Mouse (Mus musculus) MEL (cell line): ENCODE data around the gene St13. TPM values are rescaled to one million over a fixed set of nuclear protein-coding genes. Genes with fewer than 3 reads are reported as not detected.

ENCODE experiments used
- DNase-seq: peaks from one replicate; pipeline ENCODE4 v3.0.0; 2011; ENCODE audit warnings: low read depth, low spot score
- H3K27ac ChIP-seq: 2 replicates; pipeline ENCODE4 v1.5.1; 2012; ENCODE audit warnings: low read depth, mild to moderate bottlenecking, control low read depth, low read length, moderate library complexity; ENCODE audit not compliant: control insufficient read depth
- H3K27me3 ChIP-seq, 2 experiments: fragments of 150-350 bp in 1 of 2; sonication (generic) in 1 of 2; 2 replicates each; pipeline ENCODE4 v1.6.1; 2012; ENCODE audit warnings: low read length in 2 of 2, mild to moderate bottlenecking in 2 of 2, improper control_type of control experiment in 1 of 2, moderate library complexity in 1 of 2; ENCODE audit not compliant: insufficient read depth in 2 of 2, control insufficient read depth in 1 of 2
- H3K36me3 ChIP-seq, 2 experiments: 2 replicates each; pipeline ENCODE4 v1.6.1; 2012 to 2014; ENCODE audit warnings: low read length in 2 of 2, improper control_type of control experiment in 1 of 2, inconsistent platforms in 1 of 2, mild to moderate bottlenecking in 1 of 2; ENCODE audit not compliant: insufficient read depth in 2 of 2, control insufficient read depth in 1 of 2
- H3K4me1 ChIP-seq, 2 experiments: fragments of 150-350 bp in 1 of 2; sonication (generic) in 1 of 2; 2 replicates each; pipeline ENCODE4 v1.6.1; 2012; ENCODE audit warnings: low read length in 2 of 2, improper control_type of control experiment in 1 of 2, mild to moderate bottlenecking in 1 of 2; ENCODE audit not compliant: insufficient read depth in 2 of 2, control insufficient read depth in 1 of 2
- H3K4me3 ChIP-seq, 2 experiments: fragments of 150-350 bp in 1 of 2; sonication (generic) in 1 of 2; 2 replicates each; pipeline ENCODE4 v1.5.1; 2012; ENCODE audit warnings: low read depth in 2 of 2, low read length in 2 of 2, mild to moderate bottlenecking in 2 of 2, moderate library complexity in 2 of 2, control low read depth in 1 of 2, improper control_type of control experiment in 1 of 2; ENCODE audit not compliant: control insufficient read depth in 1 of 2, insufficient read depth in 1 of 2
- H3K79me2 ChIP-seq: 2 replicates; pipeline ENCODE4 v1.6.1; 2012; ENCODE audit warnings: mild to moderate bottlenecking, low read length, moderate library complexity; ENCODE audit not compliant: control insufficient read depth, poor library complexity, insufficient read depth
- H3K9ac ChIP-seq: 2 replicates; pipeline ENCODE4 v1.6.1; 2012; ENCODE audit warnings: low read depth, mild to moderate bottlenecking, control low read depth, low read length, moderate library complexity; ENCODE audit not compliant: control insufficient read depth, poor library complexity, severe bottlenecking
- H3K9me3 ChIP-seq: fragments of 150-350 bp; sonication (generic); replicated peaks from 2 replicates; pipeline ENCODE4 v1.6.1; 2012; ENCODE audit warnings: mild to moderate bottlenecking, low read length, improper control_type of control experiment, moderate library complexity; ENCODE audit not compliant: insufficient read depth
- CHD2 ChIP-seq: IDR thresholded peaks from 2 replicates; pipeline ENCODE4 v1.6.1; 2011; ENCODE audit warnings: low read length, improper control_type of control experiment
- CTCF ChIP-seq, 3 experiments: IDR thresholded peaks in 2 of 3; conservative IDR thresholded peaks in 1 of 3; 2 replicates each; pipeline ENCODE4 v1.5.1; 2011 to 2012; ENCODE audit warnings: low read length in 3 of 3, low read depth in 2 of 3, mild to moderate bottlenecking in 2 of 3, improper control_type of control experiment in 1 of 3, inconsistent platforms in 1 of 3, mixed read lengths in 1 of 3, moderate library complexity in 1 of 3; ENCODE audit not compliant: control insufficient read depth in 1 of 3, insufficient read depth in 1 of 3, poor library complexity in 1 of 3, severe bottlenecking in 1 of 3
- ETS1 ChIP-seq: IDR thresholded peaks from 2 replicates; pipeline ENCODE4 v1.6.1; 2012; ENCODE audit warnings: low read depth, mild to moderate bottlenecking, inconsistent platforms, low read length, improper control_type of control experiment, moderate library complexity
- HCFC1 ChIP-seq: IDR thresholded peaks from 2 replicates; pipeline ENCODE4 v1.6.1; 2012; ENCODE audit warnings: low read depth, mild to moderate bottlenecking, inconsistent platforms, low read length, improper control_type of control experiment, moderate library complexity
- JUND ChIP-seq: IDR thresholded peaks from 2 replicates; pipeline ENCODE4 v1.6.1; 2011; ENCODE audit warnings: low read depth, mild to moderate bottlenecking, improper control_type of control experiment, low read length
- KAT2A ChIP-seq: conservative IDR thresholded peaks from 2 replicates; pipeline ENCODE4 v1.6.1; 2012; ENCODE audit warnings: low read depth, low read length, improper control_type of control experiment, inconsistent platforms
- MAFK ChIP-seq: IDR thresholded peaks from 2 replicates; pipeline ENCODE4 v1.6.1; 2011; ENCODE audit warnings: low read depth, mild to moderate bottlenecking, low read length, improper control_type of control experiment, borderline replicate concordance
- MAX ChIP-seq: IDR thresholded peaks from 2 replicates; pipeline ENCODE4 v1.6.1; 2011; ENCODE audit warnings: low read length, improper control_type of control experiment
- MEF2A ChIP-seq: IDR thresholded peaks from 2 replicates; pipeline ENCODE4 v1.6.1; 2014; ENCODE audit warnings: low read depth, mild to moderate bottlenecking, inconsistent platforms, low read length, improper control_type of control experiment; ENCODE audit not compliant: poor library complexity, insufficient replicate concordance, severe bottlenecking; ENCODE audit errors: extremely low read depth
- MYC ChIP-seq: IDR thresholded peaks from 2 replicates; pipeline ENCODE4 v1.6.1; 2011; ENCODE audit warnings: low read depth, mild to moderate bottlenecking, low read length, improper control_type of control experiment, moderate library complexity
- NELFE ChIP-seq: IDR thresholded peaks from 2 replicates; pipeline ENCODE4 v1.6.1; 2011; ENCODE audit warnings: low read depth, low read length, improper control_type of control experiment
- POLR2A ChIP-seq, 2 experiments: IDR thresholded peaks; 2 replicates each; pipeline ENCODE4 v1.6.1; 2011 to 2012; ENCODE audit warnings: low read length in 2 of 2, mild to moderate bottlenecking in 2 of 2, control low read depth in 1 of 2, improper control_type of control experiment in 1 of 2, low read depth in 1 of 2, moderate library complexity in 1 of 2; ENCODE audit not compliant: control insufficient read depth in 1 of 2, insufficient read depth in 1 of 2, poor library complexity in 1 of 2
- POLR2AphosphoS5 ChIP-seq: IDR thresholded peaks from 2 replicates; pipeline ENCODE4 v1.6.1; 2012; ENCODE audit warnings: low read depth, borderline replicate concordance, mild to moderate bottlenecking, inconsistent platforms, low read length, moderate library complexity, mixed read lengths
- RAD21 ChIP-seq: IDR thresholded peaks from 2 replicates; pipeline ENCODE4 v1.6.1; 2011; ENCODE audit warnings: mild to moderate bottlenecking, low read depth, low read length, improper control_type of control experiment
- SMC3 ChIP-seq: IDR thresholded peaks from 2 replicates; pipeline ENCODE4 v1.6.1; 2011; ENCODE audit warnings: low read depth, low read length, improper control_type of control experiment
- TAL1 ChIP-seq: IDR thresholded peaks from 2 replicates; pipeline ENCODE4 v1.6.1; 2012; ENCODE audit warnings: mild to moderate bottlenecking, inconsistent platforms, low read length, moderate library complexity, mixed read lengths
- TBP ChIP-seq: IDR thresholded peaks from 2 replicates; pipeline ENCODE4 v1.8.0; 2011; ENCODE audit warnings: low read depth, low read length, improper control_type of control experiment
- USF1 ChIP-seq: IDR thresholded peaks from 2 replicates; pipeline ENCODE4 v1.6.1; 2014; ENCODE audit warnings: low read depth, mild to moderate bottlenecking, inconsistent platforms, low read length, improper control_type of control experiment, moderate library complexity
- ZC3H11A ChIP-seq: IDR thresholded peaks from 2 replicates; pipeline ENCODE4 v1.6.1; 2012; ENCODE audit warnings: low read depth, mild to moderate bottlenecking, inconsistent platforms, low read length, improper control_type of control experiment
- ZNF384 ChIP-seq: IDR thresholded peaks from 2 replicates; pipeline ENCODE4 v1.6.1; 2012; ENCODE audit warnings: low read depth, mild to moderate bottlenecking, inconsistent platforms, low read length, improper control_type of control experiment
- polyA plus RNA-seq, 2 experiments: library from polyadenylated mRNA; stranded (reverse) in 1 of 2; unstranded in 1 of 2; fragments of >175 nt in 1 of 2; fragments of >200 nt in 1 of 2; gene quantifications; 2 replicates each; pipeline versions ENCODE4 v1.2.1 to v1.2.4; 2012; ENCODE audit warnings: low replicate concordance in 2 of 2, low read depth in 1 of 2; ENCODE audit not compliant: insufficient read length in 2 of 2, insufficient read depth in 1 of 2, missing spikeins in 1 of 2
- total RNA-seq: library from RNA; depleted of rRNA; stranded (reverse); fragments of 300-350 nt; gene quantifications from 2 replicates; pipeline ENCODE4 v1.2.3, GENCODE M21; 2012

St13 gene
- total and polyA plus RNA-seq, 3 experiments, result 191 to 423 TPM; not detected in 1

DNA sequence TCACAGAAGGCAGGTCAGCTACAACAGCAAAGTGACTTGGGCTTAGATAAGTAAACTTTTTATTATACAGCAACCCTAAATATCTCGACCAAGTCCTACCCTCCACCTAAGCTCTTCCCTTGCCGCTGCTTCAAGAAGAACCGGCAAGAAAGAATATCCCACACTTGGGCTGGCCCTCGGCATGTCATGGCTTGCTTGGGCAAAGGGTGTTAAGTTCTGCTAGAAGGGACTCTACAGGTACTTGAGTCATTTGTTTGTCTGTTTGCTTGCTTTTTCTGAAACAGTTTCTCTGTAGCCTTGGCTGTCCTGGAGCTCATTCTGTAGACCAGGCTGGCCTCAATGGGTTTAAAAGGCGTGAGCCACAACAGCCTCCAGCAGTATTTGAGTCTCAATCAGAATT lies 42.9 kb downstream of the St13 start:
- no peaks in the 10 kb centered on the region for H3K9me3 ChIP-seq
- H3K27me3 ChIP-seq, result no peaks in the 10 kb centered on the region
- DNase-seq, result no peak
- peaks cover 5 to 8% of the 10 kb centered on the region in 2 experiments; a peak in 3 of 4 replicates for H3K4me1 ChIP-seq
- no peak overlapping the region for H3K27ac ChIP-seq
- peaks cover 0 to 9% of the 10 kb centered on the region in 2 experiments; a peak in 2 of 4 replicates for H3K36me3 ChIP-seq
- H3K4me3 ChIP-seq, result no peak overlapping the region
- TF ChIP-seq NELFE, result no peak
- TF ChIP-seq TAL1, result no peak
- no peak for TF ChIP-seq ZC3H11A
- no peak for TF ChIP-seq TBP
- no peak for TF ChIP-seq POLR2AphosphoS5
- no peak for TF ChIP-seq CTCF (IDR thresholded peaks at IDR 0.05 in 2 of 3, conservative IDR thresholded peaks at IDR 0.05 in 1 of 3; ENCODE audit: control insufficient read depth in 1 of 3, insufficient read depth in 1 of 3, low read depth in 2 of 3, low read length in 3 of 3, poor library complexity in 1 of 3, severe bottlenecking in 1 of 3)
- no peak for TF ChIP-seq MAFK
- TF ChIP-seq JUND, result no peak
- TF ChIP-seq ZNF384, result no peak
- no peak for TF ChIP-seq CHD2
- no peak for TF ChIP-seq RAD21
- no peak for TF ChIP-seq POLR2A (IDR thresholded peaks at IDR 0.05; ENCODE audit: control insufficient read depth in 1 of 2, insufficient read depth in 1 of 2, low read depth in 1 of 2, low read length in 2 of 2, poor library complexity in 1 of 2)
- no peak for TF ChIP-seq KAT2A
- no peak for TF ChIP-seq MAX
- H3K79me2 ChIP-seq, result peaks cover 8% of the 10 kb centered on the region
- H3K9ac ChIP-seq, result no peak overlapping the region

DNA sequence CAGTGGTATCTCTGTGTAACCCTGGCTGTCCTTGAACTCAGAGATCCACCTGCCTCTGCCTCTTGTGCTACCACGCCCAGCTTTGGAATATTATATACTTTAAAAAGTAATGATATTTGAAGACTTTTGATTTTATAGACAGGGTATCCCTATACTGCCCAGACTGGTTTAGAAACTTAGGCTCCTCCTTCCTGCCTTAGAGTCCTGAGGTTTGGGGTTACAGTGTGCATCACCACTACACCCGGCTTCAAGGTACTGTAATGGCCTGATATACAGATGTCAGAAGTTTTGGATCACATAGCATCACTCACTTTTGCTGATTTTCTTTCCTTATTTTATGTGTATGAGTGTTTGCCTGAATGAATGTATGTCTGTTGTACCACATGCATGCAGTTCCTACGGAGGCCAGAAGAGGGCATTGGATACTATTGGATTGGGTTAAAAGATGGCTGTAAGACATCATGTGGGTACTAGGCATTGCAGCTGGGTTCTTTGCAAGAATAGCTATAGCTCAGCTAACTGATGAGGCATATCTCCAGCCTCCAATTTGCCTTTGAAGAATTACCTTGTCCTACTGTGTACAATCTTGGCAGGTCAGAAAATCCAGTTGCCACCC lies 44.6 kb downstream of the St13 start:
- peak; percentile 84 for DNase-seq
- Histone ChIP-seq H3K79me2 (peaks cover 5% of the 10 kb centered on the region), H3K36me3 (peaks cover 0 to 5% of the 10 kb centered on the region in 2 experiments; a peak in 2 of 4 replicates), H3K4me1 (peaks cover 2 to 5% of the 10 kb centered on the region in 2 experiments; a peak in 2 of 4 replicates), H3K9ac (no peak overlapping the region)
- TF ChIP-seq ZC3H11A, result peak; percentile 34; the same call in 1 of the 2 replicates
- TF ChIP-seq MAX, result peak; percentile 22; the same call in 1 of the 2 replicates
- TF ChIP-seq MEF2A, result no peak
- 0 out of 2 replicates have a peak, but pooled peaks have one; percentile 39 for TF ChIP-seq MYC
- TF ChIP-seq CTCF (IDR thresholded peaks at IDR 0.05 in 2 of 3, conservative IDR thresholded peaks at IDR 0.05 in 1 of 3; ENCODE audit: control insufficient read depth in 1 of 3, insufficient read depth in 1 of 3, low read depth in 2 of 3, low read length in 3 of 3, poor library complexity in 1 of 3, severe bottlenecking in 1 of 3), result peak; percentile 31 to 96 (median 71)
- 0 out of 2 replicates have a peak, but pooled peaks have one; percentile 41 for TF ChIP-seq HCFC1
- TF ChIP-seq KAT2A, result no peak
- TF ChIP-seq RAD21, result peak; percentile 53
- no peak for TF ChIP-seq ETS1
- peak; percentile 49 for TF ChIP-seq SMC3
- TF ChIP-seq USF1, result peak; percentile 17; the same call in 1 of the 2 replicates
- TF ChIP-seq, all 39 proteins: peak for 8
- no peaks in the 10 kb centered on the region for H3K27me3 ChIP-seq
- H3K4me3 ChIP-seq, result no peak overlapping the region
- no peak overlapping the region for H3K27ac ChIP-seq
- H3K9me3 ChIP-seq, result no peaks in the 10 kb centered on the region
